Mouse (Mus musculus) megakaryocyte-erythroid progenitor cell, adult 5-6 weeks (primary cell): Measurements from ENCODE around the gene Ncor2. TPM values are rescaled to one million over a fixed set of nuclear protein-coding genes. Genes with fewer than 3 reads are reported as not detected.

Experiments used
- ATAC-seq: replicated peaks from 2 replicates; pipeline ENCODE4 v1.8.0; 2016; ENCODE audit warnings: mild to moderate bottlenecking, inconsistent platforms; ENCODE audit not compliant: severe bottlenecking, poor library complexity, low FRiP score, low TSS enrichment
- total RNA-seq, 2 experiments: library from RNA; stranded (forward) in 1 of 2; stranded (reverse) in 1 of 2; fragments of 200-1000, 215-1000 nt in 1 of 2; fragments of >200 nt in 1 of 2; fragmentation: Nextera tagmentation in 1 of 2; gene quantifications; 2 replicates each; pipeline ENCODE4 v1.2.3; 2014 to 2017

Gene Ncor2
- total RNA-seq, 2 experiments from 2014 or later: 6.7 to 48.7 TPM

GRCm38 (mm10) chr5:125052603-125053488, 126.2 kb downstream of the Ncor2 start:
- no peak for ATAC-seq

- no peak for ATAC-seq
Measured at GRCm38 (mm10) chr5:125052237-125052602, 126.8 kb downstream of the Ncor2 start.

DNA sequence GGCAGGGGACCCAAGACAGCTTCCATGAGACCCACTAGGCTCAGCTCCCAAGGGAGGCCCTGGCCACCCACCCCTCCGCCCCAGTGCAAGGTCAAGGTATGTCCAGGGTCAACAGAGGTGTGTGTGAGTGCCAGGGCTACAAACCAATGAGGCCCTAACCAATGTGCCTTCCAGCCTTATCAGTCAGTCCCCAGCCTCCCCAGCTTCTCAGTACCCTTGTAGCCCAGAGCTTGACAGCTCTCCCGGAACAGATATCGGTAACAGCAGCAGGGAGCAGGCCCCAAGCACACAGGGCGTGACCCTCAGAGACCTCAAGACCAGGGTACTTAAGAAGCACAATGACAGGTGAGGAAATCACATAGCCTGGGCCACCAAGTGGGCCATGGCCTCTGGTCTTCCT, 129.5 kb downstream of the Ncor2 start:
- ATAC-seq: 0 out of 2 replicates have a peak, but pooled peaks have one; percentile 23

GRCm38 (mm10) chr5:125046436-125046835, 132.6 kb downstream of the Ncor2 start:
- ATAC-seq: no peak

DNA sequence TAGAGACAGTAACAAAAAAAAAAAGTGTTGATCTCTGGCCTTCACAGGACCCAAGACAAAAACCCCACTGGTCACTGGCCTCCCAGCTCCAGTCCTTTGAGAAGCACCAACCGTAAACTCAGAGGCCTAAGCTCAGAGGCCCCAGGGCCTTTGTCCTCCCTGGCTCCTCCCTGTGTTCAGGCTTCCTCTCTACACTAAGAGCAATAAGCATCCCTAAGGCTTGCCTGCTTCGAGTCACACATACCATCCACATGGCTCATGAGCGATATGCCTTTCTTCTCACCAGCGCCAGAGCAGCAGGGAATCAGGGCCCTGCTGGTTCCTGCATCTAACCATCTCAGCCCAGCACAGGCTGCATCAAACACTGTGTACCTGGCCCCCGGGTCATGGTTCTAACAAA, 133.8 kb downstream of the Ncor2 start:
- ATAC-seq: no peak

- ATAC-seq: no peak
Measured at GRCm38 (mm10) chr5:125043448-125043847, 135.6 kb downstream of the Ncor2 start.

DNA sequence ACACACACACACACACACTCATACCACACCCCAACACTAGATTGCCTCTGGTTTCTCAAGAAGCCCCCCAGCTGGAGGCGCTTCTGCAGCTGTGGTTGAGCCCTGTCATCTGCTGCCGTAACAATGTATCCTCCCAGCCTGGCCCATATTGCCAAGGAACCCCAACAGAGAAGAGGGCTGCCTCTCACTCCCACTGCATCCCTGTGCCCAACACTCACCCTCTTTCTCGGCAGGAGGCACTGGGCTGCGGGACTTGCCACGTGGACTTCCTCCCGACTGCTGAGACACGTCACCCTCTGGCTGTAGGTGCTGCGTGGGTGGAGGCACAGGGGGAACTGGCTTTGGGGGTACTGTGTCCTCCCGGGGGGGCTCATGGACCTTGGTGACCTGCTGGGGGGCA, 137.4 kb downstream of the Ncor2 start:
- no peak for ATAC-seq

GRCm38 (mm10) chr5:125040128-125040584, 138.9 kb downstream of the Ncor2 start:
- ATAC-seq: no peak

DNA sequence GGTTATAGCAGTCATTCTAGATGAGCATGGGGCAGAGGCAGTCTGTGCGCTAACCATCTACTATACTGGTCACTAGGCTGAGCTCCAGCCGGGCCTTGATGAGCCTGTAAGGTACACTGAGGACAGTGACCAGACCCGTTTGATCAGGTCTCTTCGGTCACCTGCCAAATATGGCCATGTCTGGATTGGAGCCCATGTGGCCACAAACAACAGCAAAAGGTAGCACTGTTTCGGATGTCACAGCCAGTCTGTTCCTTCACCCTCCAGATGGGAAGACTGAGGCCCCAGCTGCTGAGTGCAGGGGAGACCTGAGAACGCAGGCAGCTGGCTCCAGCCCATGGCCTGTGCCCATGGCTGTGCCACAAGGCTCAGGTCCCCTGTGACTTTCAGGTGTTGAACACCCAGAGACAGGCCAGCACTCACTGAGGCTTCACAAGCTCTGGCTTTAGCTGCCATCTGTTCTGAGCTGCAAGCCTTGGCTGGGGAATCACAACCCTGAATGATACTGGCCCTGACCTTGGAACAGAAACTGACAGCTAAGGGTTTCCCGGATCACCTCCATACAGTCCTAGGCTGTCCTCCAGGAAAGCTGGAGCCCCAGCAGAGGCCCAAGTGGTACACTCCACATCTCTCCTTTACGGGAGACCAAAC, 139.5 kb downstream of the Ncor2 start:
- ATAC-seq: no peak

GRCm38 (mm10) chr5:125036483-125036882, 142.5 kb downstream of the Ncor2 start:
- ATAC-seq: peak; percentile 72

DNA sequence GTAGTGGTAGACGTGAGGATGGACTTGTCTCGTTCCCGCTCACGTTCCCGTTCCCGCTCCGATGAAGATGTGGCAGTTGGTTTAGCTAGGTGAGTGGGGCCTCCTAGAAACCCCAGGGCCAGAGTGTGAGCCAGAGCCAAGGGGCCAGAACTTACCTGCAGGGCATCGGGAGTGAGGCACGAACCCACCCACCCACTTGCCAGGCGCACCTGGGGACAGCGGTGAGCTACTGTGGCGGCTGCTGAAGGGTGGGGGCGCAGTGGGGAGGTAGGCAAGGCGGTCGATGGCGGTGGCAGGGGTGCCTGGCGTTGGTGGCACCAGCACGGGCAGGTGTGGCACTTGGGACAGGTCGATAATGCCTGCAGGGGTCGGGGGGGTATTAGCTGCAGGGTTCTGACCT, 150.1 kb downstream of the Ncor2 start:
- no peak for ATAC-seq

DNA sequence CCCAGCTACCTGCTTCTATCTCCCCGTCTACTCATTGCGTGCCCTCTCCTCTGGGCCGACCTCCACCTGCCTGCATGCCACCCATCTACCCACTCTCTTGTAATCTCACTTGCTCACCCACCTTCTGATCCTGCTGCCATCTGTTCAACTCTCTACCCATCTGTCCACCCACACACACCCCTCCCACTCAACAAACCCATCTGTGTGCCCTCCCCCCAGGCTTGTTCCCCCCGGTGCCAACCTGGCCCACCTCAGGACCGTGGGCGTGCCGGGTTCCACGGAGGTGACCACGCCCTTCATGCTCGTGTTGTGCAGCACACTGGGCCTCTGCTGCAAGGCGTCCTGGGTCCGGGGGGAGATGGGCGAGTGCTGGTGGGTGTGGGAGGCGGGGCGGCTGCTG, 150.6 kb downstream of the Ncor2 start:
- no peak for ATAC-seq

DNA sequence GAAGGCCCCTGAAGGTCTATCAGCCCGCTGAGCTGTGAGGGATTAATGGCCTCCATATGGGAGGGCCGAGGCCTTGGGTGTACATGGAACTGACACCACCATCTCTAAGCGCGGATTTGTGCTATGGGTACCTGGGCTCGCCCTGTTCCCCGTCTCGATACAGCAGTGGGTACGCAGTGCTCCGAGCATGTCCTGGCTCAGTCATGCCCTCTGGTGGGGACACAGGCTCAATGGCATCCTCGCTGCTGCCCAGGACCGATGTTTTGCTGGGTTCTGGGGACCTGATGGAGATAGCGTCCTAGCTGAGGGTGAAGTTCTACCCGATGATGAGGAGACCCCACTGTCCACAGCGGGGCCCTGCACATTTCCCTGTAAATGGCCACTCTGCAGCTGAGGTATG, 155.0 kb downstream of the Ncor2 start:
- ATAC-seq: 0 out of 2 replicates have a peak, but pooled peaks have one; percentile 29

DNA sequence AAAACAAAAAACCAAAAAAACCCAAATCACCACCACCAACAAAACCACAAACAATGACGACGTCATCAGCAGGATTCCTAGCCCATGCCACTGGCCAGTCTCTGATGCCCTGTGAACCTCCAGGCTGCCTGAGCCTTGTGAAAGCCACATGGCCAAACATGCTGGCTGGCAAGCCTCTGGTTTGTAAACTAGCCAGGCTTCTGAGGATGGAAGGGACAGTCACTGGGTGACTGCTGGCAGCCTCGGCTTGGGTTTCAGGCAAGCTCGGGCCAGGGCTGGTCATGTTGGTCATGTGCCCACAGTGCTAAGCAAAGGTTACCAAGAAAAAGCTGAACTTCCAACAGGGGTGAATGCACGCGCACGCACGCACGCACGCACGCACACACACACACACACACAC, 157.7 kb downstream of the Ncor2 start:
- no peak for ATAC-seq

- ATAC-seq: no peak
Measured at GRCm38 (mm10) chr5:125019099-125019498, 159.9 kb downstream of the Ncor2 start.

DNA sequence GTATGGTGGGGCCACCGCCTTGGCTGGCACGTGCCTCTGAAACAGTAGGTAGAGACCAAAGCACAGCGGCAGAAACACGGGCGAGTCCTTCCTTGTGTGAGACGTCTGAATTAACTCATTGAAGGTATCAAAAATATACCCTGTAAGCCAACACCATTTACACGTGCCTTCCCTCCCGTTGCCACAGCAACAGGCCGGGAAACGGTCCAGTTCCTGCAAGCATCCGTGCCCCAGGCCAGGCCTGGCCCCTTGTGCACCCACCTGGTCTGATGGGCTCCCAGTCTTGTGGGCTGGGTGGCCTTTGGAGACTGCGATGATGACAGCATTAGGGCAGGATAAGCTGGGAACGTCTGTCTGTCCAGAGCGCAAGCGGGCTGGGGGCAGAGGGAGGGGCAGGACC, 161.7 kb downstream of the Ncor2 start:
- no peak for ATAC-seq

GRCm38 (mm10) chr5:125016421-125017242, 162.4 kb downstream of the Ncor2 start:
- no peak for ATAC-seq

GRCm38 (mm10) chr5:125015576-125015975, 163.4 kb downstream of the Ncor2 start:
- no peak for ATAC-seq

DNA sequence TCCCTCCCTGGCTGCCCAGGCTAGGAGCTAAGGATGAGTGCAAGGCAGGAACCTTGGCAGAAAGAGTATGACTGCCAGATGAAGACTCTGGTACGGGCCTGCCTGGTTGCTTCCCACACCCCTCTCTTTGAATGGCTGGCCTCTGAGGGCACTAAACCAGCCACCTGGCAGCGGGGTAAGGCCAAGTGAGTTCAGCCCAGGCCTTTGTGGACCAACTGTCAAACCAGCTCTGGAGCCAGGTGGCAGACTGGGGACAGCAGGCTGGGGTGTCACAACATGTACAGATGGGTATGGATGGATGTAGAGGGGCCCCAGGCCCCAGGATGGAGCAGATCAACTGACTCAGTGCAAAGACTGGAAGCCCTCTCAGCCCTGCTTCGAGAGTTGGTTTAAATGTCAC, 164.0 kb downstream of the Ncor2 start:
- ATAC-seq: no peak

DNA sequence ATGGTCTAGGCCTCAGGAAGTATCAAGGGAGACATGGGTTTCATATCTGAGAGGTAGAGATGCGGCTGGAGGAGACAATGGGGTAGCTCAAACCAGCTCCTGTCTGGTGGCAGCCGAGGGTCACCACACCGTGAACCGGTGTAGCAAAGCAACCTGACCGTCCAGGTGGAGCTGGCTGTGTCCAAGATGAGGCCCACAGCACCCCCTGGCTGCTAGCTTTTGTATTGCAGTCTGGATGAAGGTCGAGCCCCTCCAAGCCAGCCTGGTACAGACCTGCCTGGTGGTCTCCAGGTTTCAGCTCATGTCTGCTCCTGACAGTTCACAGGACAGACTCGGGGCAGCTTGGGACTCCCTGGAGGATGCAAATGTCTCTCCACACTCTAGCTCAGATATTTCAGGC, 164.5 kb downstream of the Ncor2 start:
- ATAC-seq: 0 out of 2 replicates have a peak, but pooled peaks have one; percentile 27
